Mouse (Mus musculus) adrenal gland, adult 2 months (tissue): Measurements from ENCODE around the gene Acot1. TPM values are rescaled to one million over a fixed set of nuclear protein-coding genes. Genes with fewer than 3 reads are reported as not detected.
"Not testable (repeated sequence)": the region's sequence is repeated elsewhere in the genome, so short reads cannot be mapped to it uniquely, and the experiment has no call there.

Experiments
- DNase-seq: peaks from one replicate; pipeline ENCODE4 v3.0.0; 2021
- polyA plus RNA-seq: library from polyadenylated mRNA; depleted of rRNA; stranded (reverse); fragments of >200 nt; gene quantifications from 2 replicates; pipeline ENCODE4 v1.2.3, GENCODE M21; 2012
- total RNA-seq, 2 experiments: library from RNA; stranded (reverse); gene quantifications; 2 replicates each; pipeline ENCODE4 v1.2.3; 2021

Acot1 gene
- total and polyA plus RNA-seq, 3 experiments = 2.9 to 11.8 (median 11.8) TPM

DNA sequence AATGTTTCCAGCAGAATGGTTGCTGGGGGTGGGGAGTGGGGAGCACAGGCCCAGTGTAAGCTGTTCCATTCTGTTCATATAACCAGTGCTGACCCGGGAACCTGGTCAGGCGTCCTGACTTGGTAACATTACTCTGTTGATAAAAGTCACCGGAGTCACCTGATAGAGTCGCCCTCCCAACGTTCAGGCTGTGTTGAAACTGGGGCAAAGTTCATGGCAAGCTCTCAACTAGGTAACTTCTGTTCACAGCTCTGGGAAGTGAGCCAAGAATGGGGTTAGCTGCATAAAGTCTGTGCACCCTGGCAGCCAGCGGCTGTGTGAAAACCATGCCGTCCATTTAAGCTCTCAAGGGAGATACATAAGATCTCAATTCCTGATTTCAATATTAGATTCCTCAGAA is 11.2 kb downstream of the Acot1 start:
- peak; percentile 83 for DNase-seq

DNA sequence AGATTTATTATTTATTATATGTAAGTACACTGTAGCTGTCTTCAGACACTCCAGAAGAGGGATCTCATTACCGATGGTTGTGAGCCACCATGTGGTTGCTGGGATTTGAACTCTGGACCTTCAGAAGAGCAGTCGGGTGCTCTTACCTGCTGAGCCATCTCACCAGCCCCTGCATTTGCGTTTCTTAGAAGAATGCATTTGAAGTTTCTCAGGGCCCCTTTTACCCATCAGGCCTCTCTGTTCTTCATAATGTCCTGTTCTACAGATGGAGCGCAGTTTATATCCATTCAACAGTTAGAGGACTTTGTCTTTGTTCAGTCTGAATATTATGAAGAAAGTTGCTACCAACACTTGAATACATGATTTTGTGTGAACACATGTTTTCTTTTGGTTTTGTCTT is 13.0 kb downstream of the Acot1 start:
- DNase-seq = not testable (repeated sequence)

DNA sequence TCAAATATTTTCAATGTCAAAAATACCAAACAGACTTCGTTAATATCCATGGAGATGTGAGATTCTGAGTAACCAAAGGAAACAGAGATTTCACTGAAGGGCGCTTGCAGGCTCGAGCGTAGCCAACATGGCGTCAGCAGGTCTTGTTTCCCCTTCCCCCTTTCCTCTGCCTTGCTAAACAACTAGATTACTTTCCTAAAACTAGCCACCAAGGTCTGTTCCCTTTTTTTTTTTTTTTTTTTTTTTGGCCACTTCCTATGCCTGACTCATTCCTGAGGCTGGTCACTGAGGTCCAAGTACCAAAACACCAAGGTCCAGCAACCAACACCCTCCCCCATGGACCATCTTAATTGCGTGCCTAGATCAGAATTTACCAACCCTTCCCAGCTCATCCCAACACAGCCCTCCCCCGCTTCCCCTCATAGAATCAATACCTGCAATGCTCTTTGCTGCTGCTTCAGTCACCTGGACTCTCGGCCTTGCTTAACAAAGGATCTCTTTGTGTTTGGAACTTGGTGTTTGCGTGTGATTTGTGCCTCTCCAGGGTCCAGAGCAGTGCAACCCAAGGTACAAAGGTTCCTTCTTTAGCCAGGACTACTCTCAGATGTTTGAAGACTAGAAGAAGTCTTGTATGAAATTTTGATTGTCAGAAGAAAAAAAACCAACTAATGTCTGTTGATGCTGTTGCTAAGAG is 13.9 kb downstream of the Acot1 start:
- DNase-seq = no peak

DNA sequence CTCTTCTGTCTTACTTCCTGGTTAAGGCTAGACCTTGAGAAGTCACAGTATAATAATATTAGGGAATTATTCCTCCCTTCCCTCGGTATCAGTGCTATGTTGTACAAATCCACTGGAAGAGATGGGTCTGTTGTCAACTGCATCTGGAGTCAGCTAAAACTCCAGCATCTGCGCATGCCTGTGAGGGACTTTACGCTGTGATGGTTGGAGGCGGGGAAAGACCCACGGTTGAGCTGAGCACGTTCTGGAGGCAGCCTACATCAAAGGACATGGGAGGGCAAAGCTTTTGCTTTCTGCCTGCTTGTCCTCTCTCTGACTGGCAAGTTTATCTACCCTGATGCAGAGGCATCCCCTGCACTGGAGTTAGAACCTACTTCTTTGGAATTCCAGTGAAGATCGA is 16.6 kb downstream of the Acot1 start:
- no peak for DNase-seq

DNA sequence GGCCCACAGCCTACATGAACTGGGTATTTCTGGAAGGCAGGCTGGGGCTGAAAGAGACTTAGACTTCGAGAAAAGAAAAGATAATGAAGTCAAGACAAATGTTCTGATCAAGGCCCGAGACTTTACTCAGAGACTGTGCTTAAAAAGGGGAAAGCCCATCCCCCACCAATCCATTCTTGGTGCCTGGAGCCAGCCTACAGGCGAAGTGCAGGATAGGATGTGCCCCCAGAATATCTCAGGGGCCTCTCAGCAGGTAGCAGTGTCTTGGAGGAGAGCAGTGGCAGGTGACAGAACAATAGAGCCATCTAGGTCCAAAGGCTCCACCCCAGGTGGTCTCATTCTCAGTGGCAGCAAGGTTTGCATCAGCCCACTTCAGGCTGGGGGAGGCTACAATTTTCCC is 19.0 kb downstream of the Acot1 start:
- not testable (repeated sequence) for DNase-seq

DNA sequence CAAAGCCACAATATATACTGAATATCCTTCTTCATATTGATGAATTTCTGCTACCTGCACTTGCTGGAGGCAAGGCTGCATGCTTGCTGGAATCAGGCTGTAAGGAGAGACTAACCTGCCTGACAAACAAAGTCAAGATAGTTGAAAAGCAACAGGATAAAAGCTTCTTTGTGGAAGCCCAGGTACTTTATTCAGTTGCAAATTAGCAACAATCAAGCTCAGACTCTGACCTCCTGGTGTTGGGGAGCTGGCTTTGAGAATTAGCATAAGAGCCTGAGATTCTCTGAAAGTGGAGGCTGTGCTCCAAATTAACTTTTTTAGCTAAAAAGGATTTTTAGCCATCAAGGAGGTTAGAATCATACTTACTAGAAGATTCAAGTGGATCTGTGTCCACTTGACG is 19.8 kb downstream of the Acot1 start:
- not testable (repeated sequence) for DNase-seq

DNA sequence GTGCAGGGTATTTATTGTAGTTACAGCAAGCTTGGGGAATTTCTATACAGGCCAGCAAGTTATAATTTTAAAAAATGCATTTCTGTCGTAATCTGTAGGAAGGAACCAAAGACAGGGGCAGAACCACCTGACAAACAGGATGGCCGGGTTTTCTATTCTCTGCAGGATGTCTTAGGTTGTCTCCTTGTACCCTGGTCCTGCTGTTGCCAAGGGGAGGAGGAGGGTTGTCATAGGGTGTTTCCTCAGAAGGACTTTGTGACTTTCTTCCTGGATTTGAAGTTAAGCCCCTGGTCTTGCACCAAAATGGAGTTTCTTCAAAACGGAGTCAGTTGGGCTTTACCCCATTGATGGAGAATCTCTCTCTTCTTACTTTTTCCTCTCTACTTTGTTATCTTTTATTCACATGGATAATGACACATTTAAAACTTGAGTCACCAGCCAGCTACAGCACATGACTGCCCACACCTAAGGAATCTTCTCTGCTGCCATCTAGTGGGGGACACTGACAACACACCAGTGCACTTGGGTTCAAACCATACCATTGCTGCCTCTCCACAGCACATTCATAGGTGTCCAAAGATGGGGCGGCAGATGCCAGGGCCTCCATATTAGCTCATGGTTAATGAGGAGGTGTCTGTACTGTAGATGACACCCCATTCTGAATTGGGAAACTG is 21.5 kb downstream of the Acot1 start:
- DNase-seq = peak; percentile 82

DNA sequence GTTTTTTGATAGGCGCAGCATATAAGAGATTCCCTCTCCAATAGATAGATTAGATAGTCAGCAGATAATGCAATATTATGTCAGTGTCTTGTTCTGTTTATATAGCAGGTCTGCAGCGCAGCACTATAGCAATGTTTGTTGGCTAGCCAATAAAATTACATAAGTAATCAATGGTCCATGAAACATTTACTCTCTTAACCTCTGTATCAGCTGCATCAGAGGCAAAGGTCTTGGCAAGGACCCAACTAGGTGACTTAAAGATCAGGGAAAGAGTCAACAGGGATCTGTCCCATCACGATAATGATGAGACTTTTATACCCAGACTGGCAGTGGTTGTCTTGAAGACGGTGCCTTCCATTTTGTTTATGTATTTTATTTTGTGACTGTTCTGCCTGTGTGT is 23.6 kb downstream of the Acot1 start:
- DNase-seq = no peak

DNA sequence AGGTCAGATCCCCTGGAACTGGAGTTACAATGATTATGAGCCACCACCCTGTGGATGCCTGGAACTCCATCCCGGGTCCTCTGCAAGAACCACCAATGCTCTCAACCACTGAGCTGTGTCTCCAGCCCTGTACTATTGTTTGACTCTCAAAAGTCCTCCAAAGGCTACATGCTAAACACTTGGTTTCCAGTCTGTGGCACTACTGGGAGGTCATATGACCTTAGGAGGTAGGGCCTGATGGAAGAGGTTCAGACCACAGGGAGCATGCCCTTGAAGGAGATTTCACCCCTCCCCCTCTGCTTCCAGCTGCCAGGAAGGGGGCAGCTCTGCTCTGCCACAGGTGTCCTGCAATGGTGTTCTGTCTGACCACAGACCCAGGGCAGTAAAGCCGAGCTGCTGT is 24.0 kb downstream of the Acot1 start:
- DNase-seq = not testable (repeated sequence)

DNA sequence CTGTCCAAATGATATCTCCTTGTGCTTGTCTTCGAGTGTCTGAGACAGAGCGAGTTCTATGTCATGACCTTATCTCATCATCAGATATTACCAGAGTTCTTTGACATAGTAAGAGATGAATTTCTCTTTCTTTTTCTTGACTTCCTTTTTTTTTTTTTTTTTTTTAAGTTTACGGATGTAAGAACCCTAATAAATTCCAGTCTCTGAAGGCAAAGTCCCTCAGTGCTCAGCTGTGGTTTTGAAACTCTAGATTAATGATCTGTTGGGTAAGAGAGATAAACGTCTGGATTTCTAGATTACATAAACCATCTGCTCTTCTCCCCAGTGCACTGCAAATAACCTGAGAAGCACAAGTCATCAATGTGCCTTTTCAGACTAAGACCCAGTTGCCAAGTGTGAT is 24.8 kb downstream of the Acot1 start:
- DNase-seq = no peak

DNA sequence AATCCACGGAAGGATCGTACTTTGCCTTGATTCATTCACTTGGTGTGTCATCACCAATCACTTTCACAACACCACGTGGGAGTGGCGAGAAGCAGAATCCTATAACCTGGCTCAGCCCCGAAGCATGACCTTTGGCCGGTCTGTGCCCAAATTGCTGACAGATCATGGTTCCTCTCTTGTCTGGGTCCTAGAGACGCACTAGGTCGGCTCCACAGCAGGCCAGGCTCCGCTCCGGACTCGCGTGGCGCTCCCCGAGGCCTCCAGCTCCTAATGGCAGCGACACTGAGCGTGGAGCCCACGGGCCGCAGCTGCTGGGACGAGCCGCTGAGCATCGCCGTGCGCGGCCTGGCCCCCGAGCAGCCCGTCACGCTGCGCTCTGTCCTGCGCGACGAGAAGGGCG is 29.0 kb downstream of the Acot1 start, which contains the start of gene Acot4:
Acot4 (plus strand) TSS at position 139 of the 400 bp plus-strand sequence.
- peak; percentile 70 for DNase-seq

DNA sequence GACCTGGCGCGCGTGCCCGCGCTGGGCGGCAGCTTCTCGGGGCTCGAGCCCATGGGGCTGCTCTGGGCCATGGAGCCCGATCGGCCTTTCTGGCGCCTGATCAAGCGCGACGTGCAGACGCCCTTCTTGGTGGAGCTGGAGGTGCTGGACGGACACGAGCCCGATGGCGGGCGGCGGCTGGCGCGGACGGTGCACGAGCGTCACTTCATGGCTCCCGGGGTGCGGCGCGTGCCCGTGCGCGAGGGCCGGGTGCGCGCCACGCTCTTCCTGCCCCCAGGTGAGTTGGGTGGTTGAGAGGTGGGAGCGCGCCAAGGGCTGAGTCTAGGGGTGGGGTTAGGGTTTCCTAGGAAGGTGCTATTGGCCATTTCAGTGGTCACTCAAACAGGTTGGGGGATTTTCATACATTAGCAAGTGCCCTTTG is 29.4 kb downstream of the Acot1 start, which contains the start of gene Gm49366:
Gm49366 (plus strand) TSS at position 245 of the 421 bp plus-strand sequence.
- peak; percentile 59 for DNase-seq

DNA sequence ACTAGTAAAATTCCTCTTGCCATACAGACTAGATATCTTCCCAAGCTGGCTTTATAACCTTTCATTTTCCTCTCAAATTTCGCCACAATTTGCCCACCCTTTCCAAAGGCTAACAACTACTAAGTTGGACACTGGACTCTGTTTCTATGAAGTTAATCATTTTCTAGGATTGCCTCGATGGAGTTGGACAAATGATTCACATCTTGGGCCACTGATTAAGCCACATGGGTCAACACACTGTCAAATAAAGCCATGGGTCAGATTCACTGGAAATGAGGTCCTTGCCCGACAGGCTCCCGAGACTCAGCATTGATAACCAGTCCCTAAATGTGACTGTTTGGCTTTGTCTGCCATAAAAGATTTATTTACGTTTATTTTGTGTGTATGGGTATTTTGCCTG is 33.0 kb downstream of the Acot1 start:
- no peak for DNase-seq

DNA sequence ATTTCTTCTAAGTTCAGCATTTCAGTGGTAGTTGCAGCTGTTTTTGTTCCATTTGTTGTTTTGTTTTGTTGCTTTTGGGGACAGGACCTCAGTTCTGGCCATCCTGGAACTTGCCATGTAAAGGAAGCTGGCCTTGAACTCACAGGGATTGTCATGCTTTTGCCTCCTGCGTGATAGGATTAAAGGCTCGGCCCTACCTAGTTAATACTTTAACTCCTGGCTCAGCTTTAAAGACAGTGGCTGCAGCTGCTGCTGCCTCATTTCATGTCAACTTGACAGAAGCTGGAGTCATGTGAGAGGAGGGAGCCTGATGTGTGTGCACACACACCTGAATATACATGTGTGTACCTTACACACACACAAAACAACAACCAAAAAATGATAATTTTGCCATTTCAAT is 34.8 kb downstream of the Acot1 start:
- no peak for DNase-seq

DNA sequence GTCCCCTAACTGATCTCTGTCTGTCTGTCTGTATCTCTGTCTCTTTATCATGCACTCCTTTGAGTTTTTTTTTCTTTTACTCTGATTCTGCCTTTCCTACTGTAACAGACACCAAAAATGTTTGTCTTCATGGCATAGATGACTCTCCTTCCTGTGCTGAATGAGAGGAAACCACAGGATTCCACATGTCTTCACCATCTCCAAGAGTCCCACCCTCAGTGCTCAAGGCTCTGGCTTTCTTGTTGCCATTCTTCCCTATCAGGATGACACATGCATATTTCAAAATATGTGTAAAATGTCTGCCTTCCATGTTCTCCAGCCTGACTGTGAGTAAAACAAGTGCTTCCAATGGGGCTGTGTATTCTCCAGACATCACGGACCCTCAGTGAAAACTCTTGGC is 37.6 kb downstream of the Acot1 start:
- DNase-seq = no peak

DNA sequence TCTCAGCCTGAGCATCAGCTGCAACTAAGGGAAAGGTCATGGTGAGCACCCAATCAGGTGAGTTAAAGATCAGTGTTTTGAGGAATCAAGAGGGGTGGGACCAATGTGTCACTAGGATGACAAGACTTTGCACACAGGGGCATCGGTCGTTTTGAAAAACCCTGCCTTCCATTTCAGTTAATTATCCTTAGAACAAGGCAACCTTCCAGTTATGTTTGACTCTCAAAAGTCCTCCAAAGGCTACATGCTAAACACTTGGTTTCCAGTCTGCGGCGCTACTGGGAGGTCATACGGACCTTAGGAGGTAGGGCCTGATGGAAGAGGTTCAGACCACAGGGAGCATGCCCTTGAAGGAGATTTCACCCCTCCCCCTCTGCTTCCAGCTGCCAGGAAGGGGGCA is 41.5 kb downstream of the Acot1 start:
- DNase-seq = not testable (repeated sequence)

DNA sequence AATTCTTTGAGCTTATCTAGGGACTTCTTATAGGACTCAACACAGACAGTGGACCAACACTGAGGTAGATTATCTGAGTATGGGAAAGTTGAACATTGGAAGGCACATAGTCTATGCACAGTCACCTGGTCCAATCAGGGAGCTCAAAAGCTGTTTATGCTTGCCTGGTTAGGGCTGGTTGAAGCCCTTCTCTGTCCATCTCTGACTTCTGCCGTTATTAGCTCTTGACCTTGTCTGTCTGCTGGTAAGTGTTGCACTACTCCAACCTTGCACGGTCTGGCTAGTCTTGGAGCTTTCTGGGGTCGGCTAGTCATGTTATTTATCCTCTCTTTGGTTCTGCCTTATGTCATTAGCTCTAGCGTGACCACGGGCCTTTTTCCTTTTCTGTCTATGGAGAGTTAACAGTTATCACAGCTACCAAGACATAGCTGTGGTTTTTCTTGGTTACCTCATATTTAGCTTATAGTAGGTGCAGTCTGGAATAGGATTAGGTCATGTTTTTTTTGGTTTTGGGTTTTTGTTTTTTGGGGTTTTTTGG is 42.7 kb downstream of the Acot1 start, which contains the start of gene Acot3:
Acot3 (plus strand) TSS at position 208 of the 538 bp plus-strand sequence.
- DNase-seq = no peak

DNA sequence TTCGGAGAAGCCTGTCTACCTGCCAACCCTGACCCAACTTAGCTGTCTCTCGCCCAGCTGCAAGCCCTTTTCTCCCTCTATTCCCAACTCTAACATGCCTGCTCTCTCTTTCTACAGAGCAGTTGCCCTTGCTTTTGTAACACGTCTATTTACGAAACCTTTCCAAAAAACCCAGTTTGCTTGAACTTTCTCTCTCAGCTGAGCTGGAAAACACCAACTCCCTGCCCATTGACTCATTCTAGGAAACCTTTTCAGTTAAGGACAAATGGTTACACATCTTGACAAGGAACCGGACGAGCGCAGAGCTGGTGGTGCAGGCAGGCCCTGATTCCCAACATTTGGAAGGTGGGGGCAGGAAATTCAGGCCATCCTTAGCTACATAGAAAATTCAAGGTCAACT is 43.3 kb downstream of the Acot1 start:
- DNase-seq = peak; percentile 19

DNA sequence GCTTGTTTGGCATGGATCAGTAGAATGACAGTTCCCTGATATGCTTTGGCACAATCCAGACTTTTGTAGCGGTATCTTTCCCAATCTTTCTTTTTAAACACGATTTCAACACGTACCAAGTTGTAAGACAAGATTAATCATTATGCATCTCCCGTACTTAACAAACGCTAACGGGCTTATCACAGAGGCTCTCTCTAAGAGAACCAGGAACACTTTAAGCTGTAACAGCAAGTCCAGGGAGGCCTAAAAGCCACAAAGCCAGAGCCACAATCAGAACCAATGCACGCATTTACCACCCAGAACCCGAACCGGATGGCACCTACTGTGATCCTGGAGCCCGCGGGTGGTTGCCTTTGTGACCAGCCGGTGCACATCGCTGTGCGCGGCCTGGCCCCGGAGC is 43.9 kb downstream of the Acot1 start:
- DNase-seq = peak; percentile 21

DNA sequence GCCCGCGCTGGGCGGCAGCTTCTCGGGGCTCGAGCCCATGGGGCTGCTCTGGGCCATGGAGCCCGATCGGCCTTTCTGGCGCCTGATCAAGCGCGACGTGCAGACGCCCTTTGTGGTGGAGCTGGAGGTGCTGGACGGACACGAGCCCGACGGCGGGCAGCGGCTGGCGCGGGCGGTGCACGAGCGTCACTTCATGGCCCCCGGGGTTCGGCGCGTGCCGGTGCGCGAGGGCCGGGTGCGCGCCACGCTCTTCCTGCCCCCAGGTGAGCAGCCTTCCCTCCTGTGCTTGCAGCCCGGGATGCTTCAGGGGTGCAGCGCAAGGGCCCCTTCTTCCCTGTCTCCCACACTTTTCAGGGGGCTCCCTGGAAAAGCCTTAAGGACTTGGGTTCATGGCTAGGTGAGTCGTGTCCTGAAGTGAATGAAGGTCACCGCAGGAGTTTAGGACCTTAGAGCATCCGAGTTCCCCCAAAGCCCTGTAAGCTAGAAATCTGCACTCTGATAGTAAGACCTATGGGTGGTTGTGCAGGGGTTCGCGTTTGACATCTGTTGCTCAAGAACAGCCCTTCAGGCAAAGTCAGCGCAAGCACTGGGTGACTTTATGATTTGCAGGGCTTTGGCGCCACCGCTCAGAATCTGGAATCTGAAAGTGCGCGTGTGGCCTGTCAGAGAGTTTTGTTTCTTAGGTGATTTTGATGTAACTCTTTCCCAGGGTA is 44.5 kb downstream of the Acot1 start:
- peak; percentile 20 for DNase-seq

DNA sequence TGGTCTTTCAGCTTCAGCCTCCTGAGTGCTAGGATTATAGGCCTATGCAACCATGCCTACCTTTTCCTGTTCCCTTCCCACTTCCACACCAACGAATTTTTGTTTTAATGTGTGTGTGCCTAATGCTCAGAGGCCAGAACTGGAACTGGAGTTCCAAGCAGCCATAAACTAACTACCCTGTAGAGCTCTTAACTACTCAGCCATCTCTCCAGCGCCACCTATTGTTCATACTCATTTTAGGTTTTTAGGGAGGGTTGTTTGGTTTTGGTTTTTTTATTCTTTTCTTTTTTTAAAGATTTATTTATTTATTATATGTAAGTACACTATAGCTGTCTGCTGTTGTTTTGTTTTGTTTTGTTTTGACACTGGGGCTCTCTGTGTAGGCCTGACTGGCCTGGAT is 51.7 kb downstream of the Acot1 start:
- no peak for DNase-seq

DNA sequence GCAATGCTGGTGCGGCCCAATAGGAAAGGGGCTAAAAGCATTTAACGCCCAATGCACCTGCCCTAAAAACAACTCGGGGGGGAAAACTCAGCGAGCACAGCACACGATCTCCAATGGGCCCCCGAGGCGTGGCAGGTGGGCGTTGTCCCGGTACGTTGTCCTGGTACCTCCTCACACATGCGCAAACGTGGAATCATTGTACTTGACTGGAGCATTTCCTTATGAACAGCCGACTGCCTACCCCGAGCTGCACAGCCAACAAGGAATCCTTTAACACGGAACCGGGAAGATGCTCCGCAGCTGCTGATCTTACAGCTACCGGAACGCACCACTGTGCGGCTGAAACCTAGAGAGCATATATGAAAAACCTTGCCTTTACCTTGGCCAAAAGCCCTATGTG is 53.0 kb downstream of the Acot1 start:
- no peak for DNase-seq

DNA sequence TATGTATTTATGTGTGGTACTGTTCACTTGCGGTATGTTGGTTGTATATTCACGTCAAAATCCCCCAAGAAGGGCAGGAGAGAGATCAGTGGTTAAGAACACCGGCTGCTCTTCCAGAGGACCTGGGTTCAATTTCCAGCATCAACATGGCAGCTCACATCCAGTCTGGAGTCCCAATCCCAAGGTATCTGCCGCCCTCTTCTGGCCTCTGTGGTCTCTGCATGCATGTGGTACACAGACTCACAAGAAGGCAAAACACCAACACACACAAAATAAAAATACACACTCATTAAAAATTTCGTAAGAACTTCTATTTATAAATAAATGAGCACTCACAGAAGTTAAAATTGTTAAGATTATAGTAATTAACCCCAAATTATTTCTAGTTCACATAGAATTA is 53.9 kb downstream of the Acot1 start:
- no peak for DNase-seq
